9 mouse cellular contexts compared by ENCODE assay signal in genomic region chr16:35360593-35360992, GRCm38 (mm10). TPM values are rescaled to one million over a fixed set of nuclear protein-coding genes. Genes with fewer than 3 reads are reported as not detected.
DNase-seq lines count a peak whose midpoint lies in the region; ATAC-seq and TF ChIP-seq lines count a peak whose summit lies in the region.
"Had no signal": no experiment of that assay in that cellular context is flagged by ENCODE, and none has a peak within 500 bp of the region (broad histone marks: within the 10 kb centered on the region; RNA-seq: fewer than 3 reads in every experiment).

No protein-coding gene starts in this region.

- TF ChIP-seq EP300 in liver, postnatal 0 days (IDR thresholded peaks at IDR 0.05; ENCODE audit: low read depth) = no peak

- peak; percentile 80 for TF ChIP-seq CTCF in kidney, adult 2 months (conservative IDR thresholded peaks at IDR 0.05; ENCODE audit: insufficient read depth, insufficient read length, low read depth, low read length)
- peak; percentile 67 for TF ChIP-seq CTCF in cerebellum, adult 2 months (IDR thresholded peaks at IDR 0.05; ENCODE audit: borderline replicate concordance, insufficient read depth, low read depth, low read length)
- TF ChIP-seq CTCF in hindbrain, postnatal 0 days (IDR thresholded peaks at IDR 0.05; ENCODE audit: low read depth) = peak; percentile 77
- TF ChIP-seq CTCF in liver, postnatal 0 days (IDR thresholded peaks at IDR 0.05; ENCODE audit: low read depth) = peak; percentile 86

- H3K9ac ChIP-seq in kidney, embryonic 15.5 days = no peak overlapping the region
- no peak overlapping the region for H3K9ac ChIP-seq in hindbrain, postnatal 0 days (replicated peaks; ENCODE audit: low read length)
- H3K9ac ChIP-seq in liver, postnatal 0 days (replicated peaks) = no peak overlapping the region
- H3K9ac ChIP-seq: heart, embryonic 13.5 days had no signal

- WGBS in kidney, adult 2 months = 38% methylated on average over 6 of the region's 6 CpGs
- WGBS in kidney, embryonic 15.5 days = 32% methylated on average over 6 of the region's 6 CpGs
- 35% methylated on average over 6 of the region's 6 CpGs for WGBS in cerebellum, adult 2 months
- WGBS in hindbrain, postnatal 0 days = 30% methylated on average over 6 of the region's 6 CpGs
- 29% methylated on average over 6 of the region's 6 CpGs for WGBS in liver, postnatal 0 days (ENCODE audit: insufficient replicate concordance)

- 0 out of 2 replicates have a peak, but pooled peaks cover 2% of the 10 kb centered on the region for H3K4me1 ChIP-seq in kidney, adult 2 months (ENCODE audit: control insufficient read depth, insufficient read depth, low read length)
- H3K4me1 ChIP-seq in kidney, embryonic 15.5 days = 0 out of 2 replicates have a peak, but pooled peaks cover 11% of the 10 kb centered on the region
- H3K4me1 ChIP-seq in cerebellum, adult 2 months (ENCODE audit: control insufficient read depth, insufficient read depth, low read length) = peaks cover 4% of the 10 kb centered on the region; the same call in 1 of the 2 replicates
- H3K4me1 ChIP-seq in hindbrain, postnatal 0 days (ENCODE audit: insufficient read depth, low read length) = no peaks in the 10 kb centered on the region; the same call in 1 of the 2 replicates
- H3K4me1 ChIP-seq in liver, postnatal 0 days (ENCODE audit: insufficient read depth) = peaks cover 8% of the 10 kb centered on the region

- no peak overlapping the region for H3K4me2 ChIP-seq in kidney, embryonic 15.5 days
- no peak overlapping the region for H3K4me2 ChIP-seq in hindbrain, postnatal 0 days (ENCODE audit: low read depth, low read length)
- no peak overlapping the region for H3K4me2 ChIP-seq in liver, postnatal 0 days (ENCODE audit: low read depth, low read length)
- H3K4me2 ChIP-seq: heart, embryonic 13.5 days had no signal

- TF ChIP-seq POLR2A in kidney, adult 2 months (IDR thresholded peaks at IDR 0.05; ENCODE audit: low read depth, low read length) = no peak
- TF ChIP-seq POLR2A in cerebellum, adult 2 months (IDR thresholded peaks at IDR 0.05; ENCODE audit: borderline replicate concordance, insufficient read depth, low read length) = no peak

- no peaks in the 10 kb centered on the region for H3K36me3 ChIP-seq in kidney, adult 2 months (ENCODE audit: control insufficient read depth, insufficient read depth, low read length)
- H3K36me3 ChIP-seq in kidney, embryonic 15.5 days = peaks cover 21% of the 10 kb centered on the region; the same call in 1 of the 2 replicates
- H3K36me3 ChIP-seq in hindbrain, postnatal 0 days (ENCODE audit: insufficient read depth, low read length) = no peaks in the 10 kb centered on the region
- no peaks in the 10 kb centered on the region; the same call in 1 of the 2 replicates for H3K36me3 ChIP-seq in liver, postnatal 0 days (replicated peaks; ENCODE audit: insufficient read depth, low read length)

- ATAC-seq in kidney, embryonic 15.5 days (replicated peaks; ENCODE audit: low FRiP score) = no peak
- ATAC-seq in hindbrain, postnatal 0 days = no peak
- no peak for ATAC-seq in liver, postnatal 0 days

- no peaks in the 10 kb centered on the region for H3K27me3 ChIP-seq in kidney, adult 2 months (replicated peaks; ENCODE audit: control insufficient read depth, insufficient read depth, low read length)
- H3K27me3 ChIP-seq in kidney, embryonic 15.5 days = no peaks in the 10 kb centered on the region
- no peaks in the 10 kb centered on the region for H3K27me3 ChIP-seq in cerebellum, adult 2 months (ENCODE audit: control insufficient read depth, insufficient read depth, low read length)
- H3K27me3 ChIP-seq in hindbrain, postnatal 0 days (ENCODE audit: insufficient read depth, low read length) = no peaks in the 10 kb centered on the region
- H3K27me3 ChIP-seq in liver, postnatal 0 days (ENCODE audit: insufficient read depth, low read length) = no peaks in the 10 kb centered on the region
- H3K27me3 ChIP-seq: heart, embryonic 13.5 days had no signal

- H3K27ac ChIP-seq in kidney, adult 2 months (ENCODE audit: insufficient read depth, low read depth, low read length) = no peak overlapping the region
- H3K27ac ChIP-seq in kidney, embryonic 15.5 days = no peak overlapping the region
- no peak overlapping the region for H3K27ac ChIP-seq in cerebellum, adult 2 months (ENCODE audit: insufficient read depth, low read length)
- H3K27ac ChIP-seq in hindbrain, postnatal 0 days = no peak overlapping the region
- no peak overlapping the region for H3K27ac ChIP-seq in liver, postnatal 0 days (ENCODE audit: low read depth)
- H3K27ac ChIP-seq: heart, embryonic 13.5 days had no signal

- peak; percentile 58 for DNase-seq in kidney, adult 2 months
- DNase-seq in NIH3T3 (ENCODE audit: low read depth) = peak; percentile 65
- DNase-seq in cerebellum, adult 2 months = peak; percentile 29 to 40
- DNase-seq in hindbrain, postnatal 0 days (ENCODE audit: low spot score) = peak; percentile 54
- peak; percentile 80 for DNase-seq in liver, postnatal 0 days
- DNase-seq in right cerebral cortex, postnatal 14 days = peak; percentile 55
- DNase-seq in urinary bladder, postnatal 25 days (ENCODE audit: low spot score) = peak; percentile 35

- no peak overlapping the region for H3K4me3 ChIP-seq in kidney, adult 2 months (ENCODE audit: insufficient read depth, low read depth, low read length)
- H3K4me3 ChIP-seq in kidney, embryonic 15.5 days (replicated peaks) = no peak overlapping the region
- no peak overlapping the region for H3K4me3 ChIP-seq in cerebellum, adult 2 months (replicated peaks; ENCODE audit: insufficient read depth, low read depth, low read length)
- H3K4me3 ChIP-seq in hindbrain, postnatal 0 days (ENCODE audit: low read length) = no peak overlapping the region
- no peak overlapping the region for H3K4me3 ChIP-seq in liver, postnatal 0 days (ENCODE audit: low read depth, low read length)
- H3K4me3 ChIP-seq: heart, embryonic 13.5 days had no signal

- H3K9me3 ChIP-seq in kidney, embryonic 15.5 days (replicated peaks) = no peaks in the 10 kb centered on the region
- no peaks in the 10 kb centered on the region for H3K9me3 ChIP-seq in hindbrain, postnatal 0 days (ENCODE audit: low read length)
- H3K9me3 ChIP-seq in liver, postnatal 0 days (ENCODE audit: low read length) = no peaks in the 10 kb centered on the region
- H3K9me3 ChIP-seq: heart, embryonic 13.5 days had no signal

RNA-seq across cellular contexts. Expression of gene Sec22a, which starts 3.1 kb away (rescaled TPM):
- 24.1 and 26.5 TPM in 2 replicates for polyA plus RNA-seq in kidney, adult 2 months (2012; rRNA removed)
- 48.9 and 51.8 TPM in 2 replicates for polyA plus RNA-seq in kidney, embryonic 15.5 days (2015; fragmentation: Nextera tagmentation; extraction: Ambion mirVana)
- 22.4 and 26.1 TPM in 2 replicates for polyA plus RNA-seq in cerebellum, adult 2 months (2012; rRNA removed)
- total RNA-seq in hindbrain, postnatal 0 days (2014; rRNA removed) = 14.7 and 15.5 TPM in 2 replicates
- 41.4 and 42.7 TPM in 2 replicates for polyA plus RNA-seq in hindbrain, postnatal 0 days (2015; fragmentation: Nextera tagmentation; extraction: Ambion mirVana)
- polyA plus RNA-seq in liver, postnatal 0 days (2015; fragmentation: Nextera tagmentation; extraction: Ambion mirVana) = 12.5 and 12.6 TPM in 2 replicates
